Mouse (Mus musculus) forebrain, embryonic 11.5 days (tissue): ENCODE data around the gene Dhrs7c. TPM values are rescaled to one million over a fixed set of nuclear protein-coding genes. Genes with fewer than 3 reads are reported as not detected.

Experiments
- ATAC-seq: fragments of 200-750 bp; cut with Nextera tagmentation; replicated peaks from 2 replicates; pipeline ENCODE4 v1.8.0; 2017; ENCODE audit warnings: moderate TSS enrichment; ENCODE audit not compliant: low FRiP score
- DNase-seq: peaks from one replicate; pipeline ENCODE4 v3.0.0-alpha.2; 2017; ENCODE audit warnings: low spot score
- H3K27ac ChIP-seq: fragments of 300-500 bp; sonication (generic); 2 replicates; pipeline ENCODE4 v1.5.1; 2014; ENCODE audit warnings: low read depth, low read length
- H3K27me3 ChIP-seq: fragments of 300-500 bp; sonication (generic); 2 replicates; pipeline ENCODE4 v1.6.1; 2014; ENCODE audit warnings: mild to moderate bottlenecking, low read length, mixed read lengths; ENCODE audit not compliant: control insufficient read depth, insufficient read depth
- H3K36me3 ChIP-seq: fragments of 300-500 bp; sonication (generic); 2 replicates; pipeline ENCODE4 v1.6.1; 2014; ENCODE audit warnings: mild to moderate bottlenecking, low read length, moderate library complexity, mixed read lengths; ENCODE audit not compliant: control insufficient read depth, insufficient read depth
- H3K4me1 ChIP-seq: fragments of 300-500 bp; sonication (generic); replicated peaks from 2 replicates; pipeline ENCODE4 v1.6.1; 2014; ENCODE audit warnings: low read length, mixed read lengths; ENCODE audit not compliant: control insufficient read depth, insufficient read depth
- H3K4me2 ChIP-seq: fragments of 300-500 bp; sonication (generic); 2 replicates; pipeline ENCODE4 v1.6.1; 2014; ENCODE audit warnings: low read depth, mild to moderate bottlenecking, low read length, moderate library complexity, mixed read lengths; ENCODE audit not compliant: severe bottlenecking
- H3K4me3 ChIP-seq: fragments of 300-500 bp; sonication (generic); 2 replicates; pipeline ENCODE4 v1.5.1; 2014; ENCODE audit warnings: low read depth, low read length
- H3K9ac ChIP-seq: fragments of 300-500 bp; sonication (generic); 2 replicates; pipeline ENCODE4 v1.6.1; 2014; ENCODE audit warnings: low read length
- H3K9me3 ChIP-seq: fragments of 300-500 bp; sonication (generic); 2 replicates; pipeline ENCODE4 v1.6.1; 2016; ENCODE audit warnings: low read length, mixed read lengths; ENCODE audit not compliant: control insufficient read depth
- WGBS: fragments of 180-500 bp; shearing (Covaris S2); extraction: QIAGEN DNeasy Blood & Tissue Kit; methylation state at CpG from one replicate; pipeline ENCODE4 v1.1.7; 2014; 5-methylcytosine and 5-hydroxymethylcytosine counted together
- polyA plus RNA-seq: library from polyadenylated mRNA; unstranded; fragments of >200 nt; fragmentation: Nextera tagmentation; extraction: Ambion mirVana; gene quantifications from 2 replicates; pipeline ENCODE4 v1.2.1, GENCODE M21; 2014

The Dhrs7c gene
- polyA plus RNA-seq, 1 experiment from 2014 or later, result not detected

GRCm38 (mm10) chr11:67801169-67801568 is 3.2 kb downstream of the Dhrs7c start:
- H3K4me1 ChIP-seq, result no peaks in the 10 kb centered on the region
- DNase-seq (no peak), ATAC-seq (no peak)
- 85% methylated on average over 8 of the region's 8 CpGs for WGBS
- no peaks in the 10 kb centered on the region for H3K36me3 ChIP-seq
- no peak overlapping the region for H3K4me3 ChIP-seq
- H3K27ac ChIP-seq, result no peak overlapping the region
- H3K9ac ChIP-seq, result no peak overlapping the region
- H3K27me3 ChIP-seq, result no peaks in the 10 kb centered on the region
- H3K4me2 ChIP-seq, result no peak overlapping the region
- no peaks in the 10 kb centered on the region for H3K9me3 ChIP-seq

GRCm38 (mm10) chr11:67805538-67805937 is 7.6 kb downstream of the Dhrs7c start:
- Histone ChIP-seq H3K9me3 (no peaks in the 10 kb centered on the region), H3K4me3 (no peak overlapping the region), H3K4me1 (no peaks in the 10 kb centered on the region), H3K4me2 (no peak overlapping the region), H3K27me3 (no peaks in the 10 kb centered on the region), H3K9ac (no peak overlapping the region), H3K36me3 (no peaks in the 10 kb centered on the region), H3K27ac (no peak overlapping the region)
- ATAC-seq (no peak), DNase-seq (no peak)
- 97% methylated on average over 1 of the region's 1 CpGs for WGBS

GRCm38 (mm10) chr11:67806832-67807597 is 9.0 kb downstream of the Dhrs7c start:
- DNase-seq, result no peak
- 86% methylated on average over 11 of the region's 11 CpGs for WGBS
- H3K9ac ChIP-seq, result no peak overlapping the region

GRCm38 (mm10) chr11:67808051-67808450 is 10.1 kb downstream of the Dhrs7c start:
- DNase-seq, result no peak
- H3K36me3 ChIP-seq, result no peaks in the 10 kb centered on the region
- no peak overlapping the region for H3K27ac ChIP-seq
- no peaks in the 10 kb centered on the region for H3K27me3 ChIP-seq
- no peaks in the 10 kb centered on the region for H3K4me1 ChIP-seq
- WGBS, result 77% methylated on average over 5 of the region's 5 CpGs
- no peaks in the 10 kb centered on the region for H3K9me3 ChIP-seq
- H3K4me2 ChIP-seq, result no peak overlapping the region
- no peak overlapping the region for H3K9ac ChIP-seq
- ATAC-seq, result no peak
- H3K4me3 ChIP-seq, result no peak overlapping the region

More at GRCm38 (mm10) chr11:67806832-67807597, 9.0 kb downstream of the Dhrs7c start:
- no peaks in the 10 kb centered on the region for H3K36me3 ChIP-seq
- no peak overlapping the region for H3K27ac ChIP-seq
- H3K9me3 ChIP-seq, result no peaks in the 10 kb centered on the region
- no peak for ATAC-seq
- H3K27me3 ChIP-seq, result no peaks in the 10 kb centered on the region
- no peak overlapping the region for H3K4me2 ChIP-seq
- H3K4me3 ChIP-seq, result no peak overlapping the region
- H3K4me1 ChIP-seq, result no peaks in the 10 kb centered on the region

GRCm38 (mm10) chr11:67811535-67811934 is 13.5 kb downstream of the Dhrs7c start:
- Histone ChIP-seq H3K9ac (no peak overlapping the region), H3K27me3 (no peaks in the 10 kb centered on the region), H3K4me3 (no peak overlapping the region), H3K4me1 (no peaks in the 10 kb centered on the region), H3K36me3 (no peaks in the 10 kb centered on the region), H3K4me2 (no peak overlapping the region), H3K9me3 (no peaks in the 10 kb centered on the region), H3K27ac (no peak overlapping the region)
- 82% methylated on average over 6 of the region's 6 CpGs for WGBS
- DNase-seq, result no peak
- ATAC-seq, result no peak

- Histone ChIP-seq H3K27me3 (no peaks in the 10 kb centered on the region), H3K27ac (no peak overlapping the region), H3K36me3 (no peaks in the 10 kb centered on the region), H3K9ac (no peak overlapping the region), H3K9me3 (no peaks in the 10 kb centered on the region), H3K4me1 (no peaks in the 10 kb centered on the region), H3K4me2 (peak overlapping the region; percentile 6; the same call in 1 of the 2 replicates), H3K4me3 (no peak overlapping the region)
- no peak for ATAC-seq
- no peak for DNase-seq
- WGBS, result 13% methylated on average over 5 of the region's 5 CpGs
Observed at GRCm38 (mm10) chr11:67819604-67820003, 21.6 kb downstream of the Dhrs7c start.

GRCm38 (mm10) chr11:67820221-67820620 is 22.2 kb downstream of the Dhrs7c start:
- H3K4me1 ChIP-seq, result no peaks in the 10 kb centered on the region
- no peak overlapping the region for H3K27ac ChIP-seq
- no peaks in the 10 kb centered on the region for H3K36me3 ChIP-seq
- H3K4me3 ChIP-seq, result no peak overlapping the region
- H3K27me3 ChIP-seq, result no peaks in the 10 kb centered on the region
- H3K4me2 ChIP-seq, result no peak overlapping the region
- DNase-seq, result peak; percentile 74
- H3K9ac ChIP-seq, result no peak overlapping the region
- WGBS, result 29% methylated on average over 4 of the region's 4 CpGs
- ATAC-seq, result no peak
- H3K9me3 ChIP-seq, result no peaks in the 10 kb centered on the region

- no peak for ATAC-seq
- H3K4me3 ChIP-seq, result no peak overlapping the region
- no peak overlapping the region for H3K27ac ChIP-seq
- H3K27me3 ChIP-seq, result no peaks in the 10 kb centered on the region
- H3K4me2 ChIP-seq, result no peak overlapping the region
- WGBS, result 93% methylated on average over 6 of the region's 6 CpGs
- no peaks in the 10 kb centered on the region for H3K4me1 ChIP-seq
- no peaks in the 10 kb centered on the region for H3K9me3 ChIP-seq
- H3K9ac ChIP-seq, result no peak overlapping the region
- H3K36me3 ChIP-seq, result no peaks in the 10 kb centered on the region
- no peak for DNase-seq
Observed at GRCm38 (mm10) chr11:67821560-67821959, 23.6 kb downstream of the Dhrs7c start.
